Mouse (Mus musculus): ENCODE results near the gene Rin1. TPM values are rescaled to one million over a fixed set of nuclear protein-coding genes. Genes with fewer than 3 reads are reported as not detected.

Gene Rin1
- 15.4 and 15.8 TPM in 2 replicates for polyA plus RNA-seq (2012; rRNA removed)

DNA sequence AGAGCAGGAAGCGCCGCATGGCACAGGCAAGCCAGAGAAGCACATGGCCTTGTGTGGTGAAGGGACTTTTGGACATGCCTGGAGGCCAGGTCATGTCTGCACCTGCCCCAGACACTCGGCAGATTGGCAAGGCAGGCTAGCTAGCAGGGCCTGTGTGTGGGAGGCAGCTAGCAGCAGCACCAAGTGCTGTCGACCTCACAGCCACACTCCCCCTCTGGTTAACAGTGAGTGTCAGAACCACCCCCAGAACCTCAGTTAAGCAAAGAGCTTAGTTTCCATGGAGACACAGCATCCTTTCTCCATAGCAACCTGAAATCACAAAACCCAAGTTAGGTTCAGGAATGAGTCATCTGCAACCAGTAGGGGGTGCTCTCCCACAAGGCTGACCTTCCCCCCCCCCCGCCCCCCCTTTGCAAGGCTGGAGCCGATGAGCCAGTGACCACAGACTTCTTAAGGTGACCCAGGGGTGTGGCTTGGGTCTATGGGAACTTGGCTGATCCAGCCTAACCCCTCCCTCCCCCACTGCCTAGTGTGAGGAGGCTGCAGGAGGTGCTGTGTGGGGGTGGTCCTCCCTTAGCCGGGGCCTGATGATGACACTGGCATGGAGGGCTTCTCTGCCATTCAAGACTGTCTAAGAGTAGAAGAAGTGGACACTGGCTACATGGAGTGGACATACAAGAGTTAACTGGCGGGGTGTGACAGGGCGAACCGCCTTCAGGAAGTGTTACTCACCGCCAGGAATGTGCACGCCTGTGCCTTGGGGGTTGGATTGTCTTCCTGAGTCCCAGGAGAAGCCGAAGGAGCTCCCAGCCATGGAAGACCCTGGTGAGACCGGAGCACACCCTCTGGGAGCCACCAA lies at the start of gene Rin1:
TSS of gene Rin1 (plus strand) at position 435 of the 859 bp plus-strand sequence.

DNA sequence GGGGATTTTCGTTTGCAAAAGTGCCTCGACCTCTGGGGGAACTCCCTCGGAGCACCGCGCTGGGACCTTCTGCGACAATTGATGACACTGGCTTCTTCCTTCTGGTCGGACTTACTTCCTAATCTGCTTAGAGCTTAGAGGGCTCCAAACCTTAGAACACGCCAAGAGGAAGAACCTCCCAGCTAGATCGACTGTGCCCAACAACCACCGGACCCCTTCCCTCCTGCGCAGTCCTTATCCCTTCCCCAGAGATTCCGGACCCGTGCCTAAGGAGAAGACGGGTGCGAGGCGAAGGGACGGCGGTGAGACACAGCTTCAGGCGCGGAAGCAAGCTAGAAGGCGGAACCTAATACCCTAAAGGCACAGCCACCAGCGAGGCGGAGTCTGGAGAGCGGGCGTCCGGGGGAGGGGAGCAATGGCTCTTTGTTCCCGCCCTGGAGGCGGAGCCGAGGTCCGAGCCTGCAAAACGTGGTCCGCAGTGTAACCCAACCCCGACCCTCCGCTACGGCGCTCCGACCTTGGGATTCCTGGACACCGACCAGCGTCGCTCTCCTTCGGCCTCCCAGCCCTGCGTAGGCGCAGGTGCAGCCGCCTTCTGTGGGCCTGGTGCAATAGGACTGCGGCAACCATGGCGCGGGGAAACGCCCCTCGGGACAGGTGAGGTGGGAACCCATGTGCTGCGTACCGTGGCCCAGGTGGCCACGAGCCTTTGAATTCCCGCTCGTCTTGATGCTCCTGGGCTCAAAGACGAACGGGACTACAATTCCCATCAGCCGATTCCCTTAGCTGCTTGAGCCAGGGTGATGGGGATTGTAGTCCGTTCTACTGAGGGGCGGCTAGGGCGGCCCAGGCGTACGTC lies 26.4 kb upstream of the Rin1 start, which contains the start of gene Slc29a2:
TSS of gene Slc29a2 (plus strand) at position 240 of the 859 bp plus-strand sequence.

DNA sequence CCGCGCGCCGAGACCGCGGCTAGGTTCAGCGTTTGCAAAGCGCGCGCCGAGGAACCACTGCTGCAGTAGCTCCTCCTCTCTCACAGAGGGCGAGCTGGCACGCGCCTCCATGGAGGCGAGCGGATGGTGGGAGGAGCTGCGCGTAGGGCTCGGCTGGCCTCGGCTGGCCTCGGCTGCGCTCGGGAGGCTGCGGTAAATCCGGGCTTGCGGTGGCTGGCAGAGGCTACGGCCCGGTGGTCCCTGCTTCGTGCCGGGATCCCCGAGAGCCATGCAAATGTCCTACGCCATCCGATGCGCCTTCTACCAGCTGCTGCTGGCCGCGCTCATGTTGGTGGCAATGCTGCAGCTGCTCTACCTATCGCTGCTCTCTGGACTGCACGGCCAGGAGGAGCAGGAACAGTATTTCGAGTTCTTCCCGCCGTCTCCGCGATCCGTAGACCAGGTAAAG lies 11.5 kb upstream of the Rin1 start, which contains the start of the genes B4gat1 and AC124502.3:
TSS of gene B4gat1 (plus strand) at position 118 of the 448 bp plus-strand sequence.
TSS of gene AC124502.3 (plus strand) at position 183 of the 448 bp plus-strand sequence.

DNA sequence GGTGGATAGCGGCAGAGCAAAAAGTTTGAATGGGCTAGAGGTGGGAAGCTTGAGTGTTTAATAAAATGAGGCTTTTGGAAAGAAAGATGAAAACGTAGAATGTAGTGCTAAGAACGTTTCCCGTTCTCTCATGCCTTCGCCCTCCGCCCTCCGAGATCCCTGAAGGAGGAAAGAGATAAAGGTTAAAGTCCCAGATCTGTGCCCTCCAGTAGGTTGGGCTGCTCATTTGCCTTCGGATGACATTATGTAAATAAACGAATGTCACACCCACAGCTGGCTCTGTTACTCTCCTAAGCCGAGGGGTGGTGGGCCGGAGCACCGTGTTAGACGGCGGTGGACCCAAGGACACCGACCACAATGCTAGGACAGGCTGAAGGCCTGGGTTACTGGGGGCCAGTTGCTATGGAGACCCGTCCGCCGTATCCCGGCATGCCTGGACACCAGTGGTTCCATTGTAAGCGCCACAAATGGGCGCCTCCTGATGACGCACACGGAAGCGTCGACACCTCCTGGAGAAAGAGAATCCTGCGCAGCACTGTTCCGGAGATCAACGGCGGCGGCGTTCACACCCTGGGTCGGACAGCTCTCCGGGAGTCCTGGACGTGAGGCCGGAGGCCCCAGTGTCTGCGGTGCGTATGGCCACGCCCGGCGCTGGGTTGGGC lies 9.3 kb upstream of the Rin1 start, which contains the start of gene Brms1:
TSS of gene Brms1 (plus strand) at position 493 of the 662 bp plus-strand sequence.

DNA sequence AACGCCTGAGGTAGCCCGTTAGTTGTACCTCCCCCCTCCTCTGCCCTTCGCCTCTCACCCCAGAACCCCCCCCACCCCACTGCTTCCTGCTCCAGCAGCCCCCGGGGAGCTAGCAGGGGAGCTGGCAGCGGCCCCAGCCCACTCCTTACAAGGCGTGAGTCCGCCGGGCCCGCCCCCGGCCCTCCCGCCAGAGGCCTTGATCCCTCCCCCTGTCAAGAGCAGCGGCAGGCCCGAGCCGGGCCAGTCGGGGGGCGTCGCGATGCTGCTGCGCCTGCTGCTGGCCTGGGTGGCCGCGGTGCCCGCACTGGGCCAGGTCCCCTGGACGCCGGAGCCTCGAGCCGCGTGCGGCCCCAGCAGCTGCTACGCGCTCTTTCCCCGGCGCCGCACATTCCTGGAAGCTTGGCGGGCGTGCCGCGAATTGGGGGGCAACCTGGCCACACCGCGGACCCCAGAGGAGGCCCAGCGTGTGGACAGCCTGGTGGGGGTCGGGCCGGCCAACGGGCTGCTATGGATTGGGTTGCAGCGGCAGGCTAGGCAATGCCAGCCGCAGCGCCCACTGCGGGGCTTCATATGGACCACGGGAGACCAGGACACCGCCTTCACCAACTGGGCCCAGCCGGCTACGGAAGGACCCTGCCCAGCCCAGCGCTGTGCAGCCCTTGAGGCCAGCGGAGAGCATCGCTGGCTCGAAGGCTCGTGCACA lies 17.7 kb downstream of the Rin1 start, which contains the start of gene Cd248:
TSS of gene Cd248 (plus strand) at position 212 of the 703 bp plus-strand sequence.

DNA sequence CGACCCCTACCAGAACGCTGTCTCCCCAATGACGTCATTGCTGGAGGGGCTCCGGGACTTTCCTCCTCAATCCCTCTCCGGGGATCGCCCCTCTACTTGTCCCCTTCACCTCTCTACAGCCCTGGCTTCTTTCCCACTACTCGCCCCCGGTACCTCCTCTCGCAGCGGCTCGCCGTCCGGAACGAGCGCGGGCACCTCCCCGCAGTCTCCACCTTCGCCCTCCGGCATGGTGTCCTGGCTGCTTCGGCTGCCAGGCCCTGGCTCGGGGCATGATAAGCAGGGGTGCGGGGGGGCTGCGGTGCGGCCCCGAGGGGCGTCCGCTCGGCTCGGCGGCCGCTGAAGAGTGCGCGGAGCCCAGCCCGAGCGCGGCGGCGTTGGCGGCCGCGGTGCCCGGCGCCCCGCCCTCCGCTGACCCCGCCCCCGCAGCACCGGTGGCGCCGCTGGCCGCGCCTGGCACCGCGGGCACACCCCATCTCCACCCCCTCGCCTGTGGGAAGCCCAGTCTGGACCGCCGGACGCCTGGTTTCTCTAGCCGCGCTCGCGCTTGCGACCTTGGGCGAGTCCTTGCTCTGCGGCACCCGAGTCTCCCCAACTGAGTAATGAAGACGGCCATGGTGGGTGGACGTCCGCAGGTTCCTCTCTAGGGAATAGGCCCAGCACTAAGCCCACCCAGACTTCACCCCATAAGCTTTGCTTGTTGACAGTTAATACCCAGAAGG lies 35.0 kb downstream of the Rin1 start, which contains the start of gene Tmem151a:
TSS of gene Tmem151a (minus strand) at position 387 of the 719 bp plus-strand sequence.

DNA sequence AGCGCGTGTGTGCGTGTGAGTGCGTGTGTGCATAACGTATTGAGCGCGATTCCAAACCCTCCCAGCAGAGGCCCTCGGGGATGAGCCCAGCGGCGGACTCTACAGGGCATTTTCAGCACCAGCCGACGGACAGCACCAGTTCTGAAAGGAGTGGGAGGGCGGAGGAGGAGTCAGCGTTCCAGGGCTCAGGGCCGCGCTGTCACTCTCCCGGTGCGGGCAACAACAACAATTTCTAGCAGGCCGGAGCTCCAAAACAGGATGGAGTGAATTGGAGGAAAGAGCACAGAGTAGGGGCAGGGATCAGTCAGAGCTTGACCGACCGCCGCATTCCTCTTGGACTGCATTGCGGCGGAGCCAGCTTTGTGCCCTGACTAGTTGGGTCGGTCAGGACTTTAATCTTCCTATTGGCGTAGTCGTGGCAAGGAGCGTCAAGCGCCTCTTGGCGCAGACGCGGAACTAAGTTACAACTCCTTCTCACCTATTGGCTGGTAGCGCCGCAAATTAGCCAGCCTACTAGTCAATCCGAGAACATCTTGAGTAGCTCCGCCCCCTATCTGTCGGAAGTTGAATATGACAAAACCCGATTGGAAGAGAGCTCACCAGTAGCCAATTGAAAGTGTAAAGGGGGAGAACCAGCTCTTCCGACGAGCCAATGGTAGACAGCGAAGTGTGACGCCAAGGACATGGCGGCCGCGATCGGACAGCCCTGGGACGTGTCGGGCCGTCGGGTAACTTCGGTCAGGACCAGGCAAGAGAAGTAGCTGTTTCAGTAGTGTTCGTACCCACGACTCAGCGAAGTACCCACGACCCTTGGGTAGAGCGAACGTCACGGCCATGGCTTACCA lies 37.8 kb downstream of the Rin1 start, which contains the start of gene Yif1a:
TSS of gene Yif1a (plus strand) at position 655 of the 845 bp plus-strand sequence.

DNA sequence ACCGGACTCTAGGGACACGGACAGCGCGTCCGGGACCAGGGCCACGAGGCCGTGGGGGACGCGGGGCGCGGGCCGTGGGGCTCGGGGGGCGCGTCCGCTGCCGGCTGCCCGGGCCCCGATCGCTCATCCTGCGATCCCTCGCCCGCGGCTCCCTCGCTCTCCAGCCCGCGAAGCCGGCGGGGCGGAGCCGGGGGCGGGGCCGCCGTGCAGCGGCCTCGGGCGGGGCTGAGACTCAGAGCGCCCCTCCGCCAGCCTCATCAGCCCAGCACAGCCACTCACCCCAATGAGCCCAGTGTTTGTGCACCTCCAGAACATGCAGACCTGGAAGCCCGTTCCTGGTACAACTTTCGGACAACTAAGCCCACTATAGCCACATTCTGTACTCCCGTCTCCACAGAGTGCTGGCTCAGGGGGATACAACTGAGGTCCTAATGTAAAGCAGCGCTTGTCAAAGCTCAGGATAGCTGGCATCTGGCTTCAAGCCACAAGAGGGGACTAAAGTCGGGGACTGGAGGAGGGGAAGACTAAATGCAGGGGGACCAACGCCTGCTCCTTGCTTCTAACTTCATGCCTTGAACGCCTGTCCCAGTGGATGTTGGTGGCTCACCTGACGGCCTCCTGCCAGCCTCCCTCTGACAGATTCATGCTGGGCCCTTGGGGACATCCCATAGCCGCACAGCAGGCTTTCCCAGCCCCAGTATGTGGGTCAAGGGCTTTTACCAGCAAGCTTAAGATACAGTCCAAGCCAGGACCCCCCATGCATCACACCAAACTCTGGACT lies 48.3 kb downstream of the Rin1 start, which contains the start of gene Cnih2:
TSS of gene Cnih2 (minus strand) at position 159 of the 781 bp plus-strand sequence.

Other genes with a start within 250 kb of the Rin1 start
- 10.9 and 14.2 TPM in 2 replicates for gene Gm21992, start 238.9 kb upstream of the Rin1 start, polyA plus RNA-seq (2012; rRNA removed)
- 32.4 and 33.3 TPM in 2 replicates for gene Rbm14, start 238.8 kb upstream of the Rin1 start, polyA plus RNA-seq (2012; rRNA removed)
- 23.8 and 24.3 TPM in 2 replicates for gene Ccs, start 211.1 kb upstream of the Rin1 start, polyA plus RNA-seq (2012; rRNA removed)
- 0.02 TPM in 1 of 2 replicates, not detected in the other for gene Ccdc87, start 211.1 kb upstream of the Rin1 start, polyA plus RNA-seq (2012; rRNA removed)
- gene Ctsf, start 195.4 kb upstream of the Rin1 start, polyA plus RNA-seq (2012; rRNA removed): 45.7 and 55.3 TPM in 2 replicates
- gene Actn3, start 172.6 kb upstream of the Rin1 start, polyA plus RNA-seq (2012; rRNA removed): 1.5 and 5.9 TPM in 2 replicates
- 12.6 and 15.1 TPM in 2 replicates for gene Zdhhc24, start 171.8 kb upstream of the Rin1 start, polyA plus RNA-seq (2012; rRNA removed)
- gene Bbs1, start 143.9 kb upstream of the Rin1 start, polyA plus RNA-seq (2012; rRNA removed): 1.3 and 1.4 TPM in 2 replicates
- 105 and 113 TPM in 2 replicates for gene Dpp3, start 122.2 kb upstream of the Rin1 start, polyA plus RNA-seq (2012; rRNA removed)
- gene Peli3, start 107.4 kb upstream of the Rin1 start, polyA plus RNA-seq (2012; rRNA removed): 2.4 and 2.7 TPM in 2 replicates
- 5.0 and 6.0 TPM in 2 replicates for gene Mrpl11, start 88.3 kb upstream of the Rin1 start, polyA plus RNA-seq (2012; rRNA removed)
- gene Npas4, start 60.2 kb upstream of the Rin1 start, polyA plus RNA-seq (2012; rRNA removed): 2.9 and 3.7 TPM in 2 replicates
- gene Slc29a2, start 26.6 kb upstream of the Rin1 start, polyA plus RNA-seq (2012; rRNA removed): 4.5 and 5.5 TPM in 2 replicates
- 9.1 and 12.1 TPM in 2 replicates for gene B4gat1, start 11.7 kb upstream of the Rin1 start, polyA plus RNA-seq (2012; rRNA removed)
- 0.42 and 2.6 TPM in 2 replicates for gene AC124502.3, start 11.6 kb upstream of the Rin1 start, polyA plus RNA-seq (2012; rRNA removed)
- 70.6 and 73.0 TPM in 2 replicates for gene Brms1, start 9.1 kb upstream of the Rin1 start, polyA plus RNA-seq (2012; rRNA removed)
- 17.7 and 19.4 TPM in 2 replicates for gene Cd248, start 17.6 kb downstream of the Rin1 start, polyA plus RNA-seq (2012; rRNA removed)
- gene Tmem151a, start 35.0 kb downstream of the Rin1 start, polyA plus RNA-seq (2012; rRNA removed): 55.2 and 81.3 TPM in 2 replicates
- 124 and 160 TPM in 2 replicates for gene Yif1a, start 38.1 kb downstream of the Rin1 start, polyA plus RNA-seq (2012; rRNA removed)
- 1.8 and 2.7 TPM in 2 replicates for gene Cnih2, start 48.0 kb downstream of the Rin1 start, polyA plus RNA-seq (2012; rRNA removed)
- 130 and 151 TPM in 2 replicates for gene Rab1b, start 56.6 kb downstream of the Rin1 start, polyA plus RNA-seq (2012; rRNA removed)
- gene Klc2, start 68.1 kb downstream of the Rin1 start, polyA plus RNA-seq (2012; rRNA removed): 22.3 and 26.2 TPM in 2 replicates
- gene Pacs1, start 222.6 kb downstream of the Rin1 start, polyA plus RNA-seq (2012; rRNA removed): 8.3 and 8.5 TPM in 2 replicates
- 56.0 and 68.1 TPM in 2 replicates for gene Sf3b2, start 245.0 kb downstream of the Rin1 start, polyA plus RNA-seq (2012; rRNA removed)
- gene Gal3st3, start 247.8 kb downstream of the Rin1 start, polyA plus RNA-seq (2012; rRNA removed): 0.16 and 0.17 TPM in 2 replicates